Mouse (Mus musculus) stomach, embryonic 14.5 days (tissue): ENCODE results near the gene Il1r1. TPM values are rescaled to one million over a fixed set of nuclear protein-coding genes. Genes with fewer than 3 reads are reported as not detected.

Experiments
- ATAC-seq: fragments of 200-750 bp; cut with Nextera tagmentation; 2 replicates; pipeline ENCODE4 v1.8.0; 2017; ENCODE audit warnings: low read depth, moderate TSS enrichment; ENCODE audit not compliant: insufficient number of reproducible peaks, insufficient read depth, low FRiP score
- H3K27ac ChIP-seq: fragments of 300-500 bp; sonication (generic); 2 replicates; pipeline ENCODE4 v1.5.1; 2014; ENCODE audit warnings: mild to moderate bottlenecking, low read length, moderate library complexity, mixed read lengths
- H3K27me3 ChIP-seq: fragments of 300-500 bp; sonication (generic); 2 replicates; pipeline ENCODE4 v1.6.1; 2014; ENCODE audit warnings: low read length, control low read depth, mixed read lengths; ENCODE audit not compliant: control insufficient read depth, insufficient read depth
- H3K36me3 ChIP-seq: fragments of 300-500 bp; sonication (generic); 2 replicates; pipeline ENCODE4 v1.6.1; 2014; ENCODE audit warnings: mild to moderate bottlenecking, control low read depth, low read length, moderate library complexity, mixed read lengths; ENCODE audit not compliant: control insufficient read depth, insufficient read depth
- H3K4me1 ChIP-seq: fragments of 300-500 bp; sonication (generic); 2 replicates; pipeline ENCODE4 v1.6.1; 2014; ENCODE audit warnings: low read length, control low read depth, mixed read lengths; ENCODE audit not compliant: control insufficient read depth, insufficient read depth
- H3K4me2 ChIP-seq: fragments of 300-500 bp; sonication (generic); replicated peaks from 2 replicates; pipeline ENCODE4 v1.6.1; 2014; ENCODE audit warnings: low read depth, low read length, control low read depth
- H3K4me3 ChIP-seq: fragments of 300-500 bp; sonication (generic); 2 replicates; pipeline ENCODE4 v1.5.1; 2014; ENCODE audit warnings: low read depth, low read length, control low read depth
- H3K9ac ChIP-seq: fragments of 300-500 bp; sonication (generic); replicated peaks from 2 replicates; pipeline ENCODE4 v1.6.1; 2014; ENCODE audit warnings: low read depth, mild to moderate bottlenecking, control low read depth, low read length, moderate library complexity, mixed read lengths
- H3K9me3 ChIP-seq: fragments of 300-500 bp; sonication (generic); 2 replicates; pipeline ENCODE4 v1.6.1; 2016; ENCODE audit warnings: low read depth, low read length, control low read depth; ENCODE audit not compliant: control insufficient read depth
- WGBS: fragments of 180-500 bp; shearing (Covaris S2); extraction: QIAGEN DNeasy Blood & Tissue Kit; methylation state at CpG from one replicate; pipeline ENCODE4 v1.1.7; 2014; 5-methylcytosine and 5-hydroxymethylcytosine counted together
- polyA plus RNA-seq: library from polyadenylated mRNA; unstranded; fragments of >200 nt; fragmentation: Nextera tagmentation; extraction: Ambion mirVana; gene quantifications from 2 replicates; pipeline ENCODE4 v1.2.1, GENCODE M21; 2014

Il1r1 gene
- polyA plus RNA-seq, 1 experiment from 2014 or later, result 8.3 TPM

GRCm38 (mm10) chr1:40190025-40190424, 34.9 kb upstream of the Il1r1 start:
- Histone ChIP-seq H3K4me2 (no peak overlapping the region), H3K36me3 (no peaks in the 10 kb centered on the region), H3K4me1 (no peaks in the 10 kb centered on the region), H3K4me3 (no peak overlapping the region), H3K27ac (no peak overlapping the region), H3K9me3 (no peaks in the 10 kb centered on the region), H3K9ac (no peak overlapping the region), H3K27me3 (no peaks in the 10 kb centered on the region)
- ATAC-seq, result no peak
- 62% methylated on average over 5 of the region's 5 CpGs for WGBS

GRCm38 (mm10) chr1:40190837-40191236, 34.0 kb upstream of the Il1r1 start:
- Histone ChIP-seq H3K4me3 (no peak overlapping the region), H3K27me3 (no peaks in the 10 kb centered on the region), H3K27ac (no peak overlapping the region), H3K9me3 (no peaks in the 10 kb centered on the region), H3K36me3 (no peaks in the 10 kb centered on the region), H3K4me1 (no peaks in the 10 kb centered on the region), H3K9ac (no peak overlapping the region), H3K4me2 (no peak overlapping the region)
- WGBS, result 82% methylated on average over 5 of the region's 5 CpGs
- no peak for ATAC-seq

GRCm38 (mm10) chr1:40194279-40194678, 30.6 kb upstream of the Il1r1 start:
- no peak overlapping the region for H3K9ac ChIP-seq
- H3K9me3 ChIP-seq, result no peaks in the 10 kb centered on the region
- no peak for ATAC-seq
- H3K4me1 ChIP-seq, result no peaks in the 10 kb centered on the region
- no peaks in the 10 kb centered on the region for H3K36me3 ChIP-seq
- no peak overlapping the region for H3K4me2 ChIP-seq
- WGBS, result 68% methylated on average over 2 of the region's 2 CpGs
- no peaks in the 10 kb centered on the region for H3K27me3 ChIP-seq
- H3K27ac ChIP-seq, result no peak overlapping the region
- no peak overlapping the region for H3K4me3 ChIP-seq

GRCm38 (mm10) chr1:40213337-40214159, 11.3 kb upstream of the Il1r1 start:
- H3K27ac ChIP-seq, result no peak overlapping the region

GRCm38 (mm10) chr1:40217521-40217920, 7.4 kb upstream of the Il1r1 start:
- Histone ChIP-seq H3K9me3 (no peaks in the 10 kb centered on the region), H3K9ac (no peak overlapping the region), H3K27me3 (no peaks in the 10 kb centered on the region), H3K4me2 (no peak overlapping the region), H3K27ac (no peak overlapping the region), H3K4me1 (no peaks in the 10 kb centered on the region), H3K36me3 (no peaks in the 10 kb centered on the region), H3K4me3 (no peak overlapping the region)
- no peak for ATAC-seq
- 83% methylated on average over 5 of the region's 5 CpGs for WGBS

More at GRCm38 (mm10) chr1:40213337-40214159, 11.3 kb upstream of the Il1r1 start:
- Histone ChIP-seq H3K9ac (no peak overlapping the region), H3K4me2 (no peak overlapping the region), H3K9me3 (no peaks in the 10 kb centered on the region), H3K4me1 (no peaks in the 10 kb centered on the region), H3K27me3 (no peaks in the 10 kb centered on the region), H3K36me3 (no peaks in the 10 kb centered on the region), H3K4me3 (no peak overlapping the region)
- 83% methylated on average over 4 of the region's 4 CpGs for WGBS
- no peak for ATAC-seq

GRCm38 (mm10) chr1:40218603-40219002, 6.3 kb upstream of the Il1r1 start:
- Histone ChIP-seq H3K4me2 (no peak overlapping the region), H3K4me1 (no peaks in the 10 kb centered on the region), H3K27me3 (no peaks in the 10 kb centered on the region), H3K9me3 (no peaks in the 10 kb centered on the region), H3K4me3 (no peak overlapping the region), H3K27ac (no peak overlapping the region), H3K9ac (no peak overlapping the region), H3K36me3 (no peaks in the 10 kb centered on the region)
- no peak for ATAC-seq
- 71% methylated on average over 3 of the region's 3 CpGs for WGBS

- Histone ChIP-seq H3K36me3 (no peaks in the 10 kb centered on the region), H3K4me3 (no peak overlapping the region), H3K4me1 (peaks cover 9% of the 10 kb centered on the region), H3K9ac (no peak overlapping the region), H3K27me3 (no peaks in the 10 kb centered on the region), H3K4me2 (no peak overlapping the region), H3K9me3 (no peaks in the 10 kb centered on the region), H3K27ac (no peak overlapping the region)
- no peak for ATAC-seq
- WGBS, result 27% methylated on average over 1 of the region's 1 CpGs
Measured at GRCm38 (mm10) chr1:40220549-40220948, 4.3 kb upstream of the Il1r1 start.

DNA sequence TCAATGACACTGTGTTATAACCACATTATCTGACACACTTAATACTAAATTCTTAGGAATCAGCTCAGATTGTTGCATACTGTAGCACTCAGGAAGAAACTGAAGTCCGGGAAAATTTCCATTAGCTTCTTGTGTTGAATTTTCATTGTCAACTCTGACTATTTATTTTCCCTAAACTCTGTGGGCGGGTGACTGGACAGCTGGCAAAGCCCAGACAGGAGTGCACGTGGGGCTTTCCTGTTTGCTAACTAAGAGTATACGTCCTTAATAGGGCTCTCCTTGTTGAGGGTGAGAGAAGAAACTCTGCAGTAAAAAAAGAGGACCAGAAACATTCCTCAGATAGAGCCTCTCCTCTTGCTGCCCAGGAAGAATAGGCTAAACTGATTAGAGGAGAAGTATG, 3.0 kb upstream of the Il1r1 start:
- no peaks in the 10 kb centered on the region for H3K27me3 ChIP-seq
- no peak overlapping the region for H3K27ac ChIP-seq
- H3K36me3 ChIP-seq, result no peaks in the 10 kb centered on the region
- WGBS, result 22% methylated on average over 4 of the region's 4 CpGs
- no peak for ATAC-seq
- H3K4me2 ChIP-seq, result no peak overlapping the region
- peaks cover 9% of the 10 kb centered on the region for H3K4me1 ChIP-seq
- no peak overlapping the region for H3K4me3 ChIP-seq
- no peaks in the 10 kb centered on the region for H3K9me3 ChIP-seq
- H3K9ac ChIP-seq, result no peak overlapping the region

- 65% methylated on average over 8 of the region's 8 CpGs for WGBS
- H3K36me3 ChIP-seq, result no peaks in the 10 kb centered on the region
- ATAC-seq, result no peak
Measured at GRCm38 (mm10) chr1:40222680-40223079, 2.2 kb upstream of the Il1r1 start.

More at GRCm38 (mm10) chr1:40222680-40223079, 2.2 kb upstream of the Il1r1 start:
- peaks cover 9% of the 10 kb centered on the region for H3K4me1 ChIP-seq
- no peak overlapping the region for H3K27ac ChIP-seq
- H3K27me3 ChIP-seq, result no peaks in the 10 kb centered on the region
- no peaks in the 10 kb centered on the region for H3K9me3 ChIP-seq
- no peak overlapping the region for H3K4me3 ChIP-seq
- no peak overlapping the region for H3K9ac ChIP-seq
- no peak overlapping the region for H3K4me2 ChIP-seq
